Mouse (Mus musculus) kidney, adult 2 months (tissue): ENCODE measurements around the gene Atpif1.

Experiments used
- CTCF ChIP-seq: fragments of 200-500 bp; conservative IDR thresholded peaks from 2 replicates; pipeline ENCODE4 v1.5.1; 2011; ENCODE audit warnings: low read depth, mild to moderate bottlenecking, control low read depth, low read length, moderate library complexity, mixed read lengths; ENCODE audit not compliant: insufficient read depth, insufficient read length
- POLR2A ChIP-seq: fragments of 200-500 bp; IDR thresholded peaks from one replicate; pipeline ENCODE4 v1.6.1; 2011; ENCODE audit warnings: low read depth, low read length, control low read depth

GRCm38 (mm10) chr4:132541413-132541812 is 8.0 kb upstream of the Atpif1 start:
- TF ChIP-seq CTCF = no peak
- no peak for TF ChIP-seq POLR2A
